Mouse (Mus musculus) G1E (cell line): ENCODE measurements around the gene Gm49358. TPM values are rescaled to one million over a fixed set of nuclear protein-coding genes. Genes with fewer than 3 reads are reported as not detected.

Experiments used
- ATAC-seq: 2 replicates; pipeline ENCODE4 v1.8.0; 2016; ENCODE audit warnings: mild to moderate bottlenecking; ENCODE audit not compliant: insufficient number of reproducible peaks, poor library complexity, low FRiP score, severe bottlenecking; ENCODE audit errors: extremely low read depth
- DNase-seq: peaks from one replicate; pipeline ENCODE4 v3.0.0; 2012; ENCODE audit warnings: low spot score
- H3K27me3 ChIP-seq: 2 replicates; pipeline ENCODE4 v1.6.1; 2012; ENCODE audit warnings: mild to moderate bottlenecking, low read length, inconsistent platforms; ENCODE audit not compliant: insufficient read depth
- H3K36me3 ChIP-seq: replicated peaks from 2 replicates; pipeline ENCODE3; 2012; ENCODE audit warnings: mild to moderate bottlenecking, inconsistent platforms
- H3K4me1 ChIP-seq: 2 replicates; pipeline ENCODE4 v1.6.1; 2012; ENCODE audit warnings: low read depth, low read length, inconsistent platforms, mixed read lengths; ENCODE audit not compliant: insufficient read depth
- H3K4me3 ChIP-seq: 2 replicates; pipeline ENCODE4 v1.5.1; 2012; ENCODE audit warnings: low read depth, mild to moderate bottlenecking, inconsistent platforms, low read length, moderate library complexity, mixed read lengths
- H3K9me3 ChIP-seq: replicated peaks from 2 replicates; pipeline ENCODE4 v1.6.1; 2012; ENCODE audit warnings: inconsistent platforms
- CTCF ChIP-seq: IDR thresholded peaks from 2 replicates; pipeline ENCODE4 v1.5.1; 2012; ENCODE audit warnings: low read depth, low read length, inconsistent platforms, mixed read lengths
- GATA1 ChIP-seq: IDR thresholded peaks from 2 replicates; pipeline ENCODE4 v1.6.1; 2012; ENCODE audit warnings: borderline replicate concordance, low read length, inconsistent platforms, mixed read lengths
- GATA2 ChIP-seq: IDR thresholded peaks from 2 replicates; pipeline ENCODE4 v1.6.1; 2012; ENCODE audit warnings: low read depth, low read length, inconsistent platforms, borderline replicate concordance
- POLR2AphosphoS5 ChIP-seq: IDR thresholded peaks from 2 replicates; pipeline ENCODE4 v1.6.1; 2012; ENCODE audit warnings: low read depth, low read length, inconsistent platforms; ENCODE audit not compliant: insufficient replicate concordance
- TAL1 ChIP-seq: conservative IDR thresholded peaks from 2 replicates; pipeline ENCODE4 v1.6.1; 2012; ENCODE audit warnings: low read depth, low read length, inconsistent platforms, mixed read lengths
- polyA plus RNA-seq: library from polyadenylated mRNA; stranded (reverse); fragments of >175 nt; gene quantifications from 2 replicates; pipeline ENCODE4 v1.2.3, GENCODE M21; 2012
- total RNA-seq, 2 experiments: library from RNA; stranded (forward) in 1 of 2; stranded (reverse) in 1 of 2; fragments of 200-1000 nt in 1 of 2; fragments of >200 nt in 1 of 2; fragmentation: Nextera tagmentation in 1 of 2; gene quantifications; 2 replicates each; pipeline ENCODE4 v1.2.3; 2014 to 2017

The Gm49358 gene
- total and polyA plus RNA-seq, 3 experiments = not detected

GRCm38 (mm10) chr10:86829515-86829914 lies 65.7 kb downstream of the Gm49358 start:
- Histone ChIP-seq H3K27me3 (no peaks in the 10 kb centered on the region), H3K4me3 (no peak overlapping the region), H3K36me3 (peaks cover 96% of the 10 kb centered on the region), H3K9me3 (peaks cover 2% of the 10 kb centered on the region; the same call in 1 of the 2 replicates), H3K4me1 (peaks cover 6% of the 10 kb centered on the region)
- TF ChIP-seq CTCF (0 out of 2 replicates have a peak, but pooled peaks have one; percentile 35), GATA2 (no peak)
- DNase-seq (no peak), ATAC-seq (no peak)

DNA sequence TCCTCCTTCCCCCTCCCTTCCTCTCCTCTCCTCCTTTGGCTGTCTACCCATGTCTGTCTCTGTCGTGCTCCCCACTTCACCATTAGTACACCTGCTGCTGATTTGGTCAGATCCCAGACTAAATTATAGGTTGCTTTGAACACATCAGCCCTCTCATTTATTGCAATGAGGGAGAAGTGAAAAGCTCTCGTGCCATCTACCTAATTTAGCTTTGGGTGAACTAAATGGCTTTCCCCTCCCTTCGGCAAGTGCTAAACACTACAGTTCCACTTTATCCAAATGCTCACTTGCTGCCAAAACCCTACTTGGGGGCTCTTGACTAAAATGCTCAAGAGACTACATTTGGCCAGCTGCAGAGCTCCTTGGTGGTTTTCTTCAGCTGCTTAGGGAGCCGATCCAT lies 73.0 kb downstream of the Gm49358 start:
- peaks cover 89% of the 10 kb centered on the region for H3K36me3 ChIP-seq
- no peaks in the 10 kb centered on the region for H3K4me1 ChIP-seq
- no peak overlapping the region for H3K4me3 ChIP-seq
- no peak for DNase-seq
- ATAC-seq = no peak
- H3K27me3 ChIP-seq = no peaks in the 10 kb centered on the region
- no peak for TF ChIP-seq POLR2AphosphoS5
- no peak for TF ChIP-seq CTCF
- TF ChIP-seq TAL1 = no peak
- no peak for TF ChIP-seq GATA1
- no peak for TF ChIP-seq GATA2
- no peaks in the 10 kb centered on the region for H3K9me3 ChIP-seq

- H3K9me3 ChIP-seq = no peaks in the 10 kb centered on the region
- DNase-seq (no peak), ATAC-seq (no peak)
- no peaks in the 10 kb centered on the region for H3K4me1 ChIP-seq
- H3K4me3 ChIP-seq = no peak overlapping the region
- peaks cover 86% of the 10 kb centered on the region for H3K36me3 ChIP-seq
- H3K27me3 ChIP-seq = no peaks in the 10 kb centered on the region
- TF ChIP-seq POLR2AphosphoS5 = no peak
- TF ChIP-seq GATA2 = no peak
- TF ChIP-seq GATA1 = no peak
- TF ChIP-seq CTCF = no peak
- TF ChIP-seq TAL1 = no peak
Observed at GRCm38 (mm10) chr10:86838827-86839226, 75.1 kb downstream of the Gm49358 start.

GRCm38 (mm10) chr10:86842659-86843058 lies 78.9 kb downstream of the Gm49358 start:
- ATAC-seq = no peak
- Histone ChIP-seq H3K4me1 (no peaks in the 10 kb centered on the region), H3K9me3 (no peaks in the 10 kb centered on the region), H3K36me3 (peaks cover 63% of the 10 kb centered on the region), H3K27me3 (no peaks in the 10 kb centered on the region), H3K4me3 (no peak overlapping the region)
- no peak for DNase-seq
- TF ChIP-seq GATA1 (no peak), TAL1 (no peak), CTCF (no peak), GATA2 (no peak), POLR2AphosphoS5 (no peak)

DNA sequence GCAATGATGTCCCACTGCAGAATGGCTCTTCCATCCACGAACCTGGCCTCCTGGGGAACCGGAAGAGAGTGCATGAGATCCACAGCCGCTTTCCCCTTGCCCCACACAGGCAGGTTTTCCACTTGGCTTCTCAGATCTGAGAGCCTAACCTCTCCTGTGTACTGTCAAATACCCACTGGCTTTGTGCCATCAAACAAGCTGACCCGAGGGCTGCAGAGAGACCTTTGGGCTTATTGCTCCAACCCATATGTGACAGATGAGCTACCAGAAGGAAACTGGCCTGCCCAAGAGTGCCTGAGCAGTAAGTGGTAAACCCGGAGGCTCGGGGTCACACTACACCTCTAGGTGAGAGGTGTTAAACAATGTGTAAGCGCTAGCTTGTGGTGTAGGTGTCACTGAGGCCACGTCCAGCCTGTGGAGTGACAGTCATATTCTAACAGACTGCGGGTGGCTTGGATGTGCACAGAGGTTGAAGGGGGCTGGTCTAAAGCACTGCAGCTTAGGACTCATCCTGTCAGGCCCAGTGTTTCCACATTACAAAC lies 83.2 kb downstream of the Gm49358 start:
- Histone ChIP-seq H3K36me3 (peaks cover 28% of the 10 kb centered on the region), H3K27me3 (peaks cover 11% of the 10 kb centered on the region; the same call in 1 of the 2 replicates), H3K4me1 (no peaks in the 10 kb centered on the region), H3K4me3 (no peak overlapping the region), H3K9me3 (no peaks in the 10 kb centered on the region)
- DNase-seq = no peak
- no peak for TF ChIP-seq GATA1
- no peak for ATAC-seq

DNA sequence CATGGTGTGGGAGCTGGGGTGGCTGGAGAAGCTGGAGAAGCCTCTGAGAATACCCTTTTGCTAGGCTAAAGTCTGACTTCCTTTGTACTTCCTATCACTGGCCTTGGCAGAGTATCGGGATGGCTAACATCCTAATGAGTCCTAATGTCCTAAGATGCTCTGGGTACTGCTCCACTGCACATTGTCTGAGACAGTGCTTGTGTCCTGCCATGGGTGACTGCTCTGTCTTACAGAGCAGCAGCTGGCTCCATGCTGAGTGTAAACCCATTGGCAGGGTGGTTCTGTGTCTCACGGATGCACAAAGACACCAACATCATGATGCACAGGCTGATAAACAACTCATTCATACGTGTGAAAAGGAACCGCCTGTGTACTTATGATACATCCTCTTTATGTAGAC lies 85.3 kb downstream of the Gm49358 start:
- Histone ChIP-seq H3K9me3 (no peaks in the 10 kb centered on the region), H3K4me3 (no peak overlapping the region), H3K27me3 (peaks cover 11% of the 10 kb centered on the region; the same call in 1 of the 2 replicates), H3K4me1 (no peaks in the 10 kb centered on the region), H3K36me3 (peaks cover 11% of the 10 kb centered on the region)
- TF ChIP-seq CTCF = no peak
- TF ChIP-seq TAL1 = no peak
- TF ChIP-seq GATA2 = no peak
- TF ChIP-seq GATA1 = no peak
- TF ChIP-seq POLR2AphosphoS5 = no peak
- no peak for ATAC-seq
- no peak for DNase-seq

- no peak overlapping the region for H3K4me3 ChIP-seq
- no peaks in the 10 kb centered on the region for H3K4me1 ChIP-seq
- H3K36me3 ChIP-seq = peaks cover 7% of the 10 kb centered on the region
- TF ChIP-seq GATA2 (no peak), TAL1 (no peak), GATA1 (no peak), POLR2AphosphoS5 (no peak), CTCF (no peak)
- no peaks in the 10 kb centered on the region for H3K9me3 ChIP-seq
- DNase-seq = no peak
- H3K27me3 ChIP-seq = peaks cover 11% of the 10 kb centered on the region; the same call in 1 of the 2 replicates
- ATAC-seq = no peak
Observed at GRCm38 (mm10) chr10:86849508-86849907, 85.7 kb downstream of the Gm49358 start.
